Mouse (Mus musculus): ENCODE results near the gene Rpp14. TPM values are rescaled to one million over a fixed set of nuclear protein-coding genes. Genes with fewer than 3 reads are reported as not detected.

The Rpp14 gene
- total RNA-seq (2021) (10 to 100 TPM; 23.1 to 29.7 TPM), polyA plus RNA-seq (2012; rRNA removed) (11.2 and 16.7 TPM in 2 replicates)
- long read RNA-seq, transcript Rpp14-201 (6 exons, 2,401 nt): major isoform, 28 of 30 reads
- long read RNA-seq, partial matches to known transcripts: 0 of 30 reads
- long read RNA-seq, other reads (novel, unspliced or antisense): 2 of 30 reads

DNA sequence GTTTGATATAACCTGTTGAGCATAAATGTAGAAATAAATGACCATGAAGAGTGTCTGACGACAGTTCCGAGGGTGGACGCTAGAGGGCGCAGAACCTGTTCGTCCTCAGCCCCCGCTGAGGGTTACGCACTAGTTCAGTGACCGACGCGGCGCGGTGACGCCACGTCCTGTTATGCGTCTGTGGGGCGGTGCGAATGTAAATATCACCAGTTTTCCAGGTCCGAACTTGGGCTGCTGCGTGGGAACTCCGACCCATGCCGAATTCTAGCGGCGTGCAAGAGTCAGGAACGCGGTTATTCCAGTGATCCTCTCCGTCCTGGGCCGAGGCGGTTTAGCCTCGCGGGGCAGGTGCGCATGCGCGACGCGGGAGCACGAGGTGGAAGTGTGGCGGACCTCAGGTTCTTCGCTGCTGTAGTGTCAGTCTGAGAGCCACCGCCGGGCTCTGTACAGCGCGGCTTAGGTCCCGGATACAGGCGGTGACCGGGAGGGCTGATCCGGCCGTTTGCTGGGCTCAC, at the start of gene Rpp14:
TSS of gene Rpp14 (plus strand) at position 203 of the 515 bp plus-strand sequence.
- Histone ChIP-seq H3K9ac (ENCODE audit: low read depth, low read length) (peak within 1 kb of the TSS; percentile 77), H3K36me3 (ENCODE audit: control insufficient read depth, insufficient read depth, low read length) (no peaks in the 10 kb centered on the region), H3K27me3 (ENCODE audit: control insufficient read depth, insufficient read depth, low read length) (no peaks in the 10 kb centered on the region), H3K4me3 (peak within 1 kb of the TSS; percentile 86), H3K27ac (peak within 1 kb of the TSS; percentile 100), H3K4me1 (ENCODE audit: control insufficient read depth, insufficient read depth, low read length) (peaks cover 2% of the 10 kb centered on the region), H3K79me2 (replicated peaks; ENCODE audit: control insufficient read depth, insufficient read depth, low read length) (no peaks in the 10 kb centered on the region)
- under 1% methylated on average over 47 of the region's 47 CpGs for WGBS
- DNase-seq: peak; percentile 95 to 96
- intact Hi-C loops (cut with DNase I): loop anchor here (1.0 to 5.0 kb wide), 2 partner anchors 15 to 132 kb away; partner anchors contain the start of gene Kctd6
- peak; percentile 99; the same call in 1 of the 2 replicates for TF ChIP-seq CTCF (IDR thresholded peaks at IDR 0.05)
- TF ChIP-seq EP300 (IDR thresholded peaks at IDR 0.05; ENCODE audit: insufficient read depth, low read depth, low read length): peak; percentile 84
- TF ChIP-seq POLR2A (IDR thresholded peaks at IDR 0.05; ENCODE audit: insufficient read depth, low read depth, low read length): peak; percentile 83

DNA sequence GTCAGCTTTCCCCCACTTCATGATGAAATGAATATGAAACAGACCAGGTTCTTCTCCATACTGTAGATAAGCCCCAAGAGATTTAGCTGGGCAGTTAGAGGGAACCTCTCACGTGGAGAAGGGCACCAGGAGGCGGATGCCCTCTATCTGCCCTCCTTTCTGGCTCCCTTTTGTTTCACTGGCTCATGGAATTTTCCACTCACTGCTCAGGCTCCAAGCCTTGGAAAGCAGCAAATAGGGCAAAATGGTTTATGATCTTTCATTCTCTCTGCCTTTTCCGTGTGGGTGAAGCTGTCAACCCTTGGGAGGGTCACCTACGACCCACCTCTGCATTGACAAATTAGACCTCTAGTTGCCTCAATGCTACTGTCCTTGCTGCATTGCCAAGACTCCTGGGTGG, 49.6 kb upstream of the Rpp14 start:
- no peaks in the 10 kb centered on the region; the same call in 1 of the 2 replicates for H3K79me2 ChIP-seq (replicated peaks; ENCODE audit: control insufficient read depth, insufficient read depth, low read length)
- peak overlapping the region; percentile 64 for H3K27ac ChIP-seq
- H3K4me3 ChIP-seq: no peak overlapping the region
- intact Hi-C loops (cut with DNase I): no loop called here
- H3K4me1 ChIP-seq (ENCODE audit: control insufficient read depth, insufficient read depth, low read length): peaks cover 3% of the 10 kb centered on the region; the same call in 1 of the 2 replicates
- peaks cover 2% of the 10 kb centered on the region for H3K36me3 ChIP-seq (ENCODE audit: control insufficient read depth, insufficient read depth, low read length)
- peak in 1 of 2 experiments; percentile 44 for DNase-seq
- no peak overlapping the region for H3K9ac ChIP-seq (ENCODE audit: low read depth, low read length)
- H3K27me3 ChIP-seq (ENCODE audit: control insufficient read depth, insufficient read depth, low read length): no peaks in the 10 kb centered on the region
- TF ChIP-seq POLR2A (IDR thresholded peaks at IDR 0.05; ENCODE audit: insufficient read depth, low read depth, low read length) (no peak), EP300 (IDR thresholded peaks at IDR 0.05; ENCODE audit: insufficient read depth, low read depth, low read length) (no peak), CTCF (IDR thresholded peaks at IDR 0.05) (no peak)
- WGBS: 46% methylated on average over 4 of the region's 4 CpGs

DNA sequence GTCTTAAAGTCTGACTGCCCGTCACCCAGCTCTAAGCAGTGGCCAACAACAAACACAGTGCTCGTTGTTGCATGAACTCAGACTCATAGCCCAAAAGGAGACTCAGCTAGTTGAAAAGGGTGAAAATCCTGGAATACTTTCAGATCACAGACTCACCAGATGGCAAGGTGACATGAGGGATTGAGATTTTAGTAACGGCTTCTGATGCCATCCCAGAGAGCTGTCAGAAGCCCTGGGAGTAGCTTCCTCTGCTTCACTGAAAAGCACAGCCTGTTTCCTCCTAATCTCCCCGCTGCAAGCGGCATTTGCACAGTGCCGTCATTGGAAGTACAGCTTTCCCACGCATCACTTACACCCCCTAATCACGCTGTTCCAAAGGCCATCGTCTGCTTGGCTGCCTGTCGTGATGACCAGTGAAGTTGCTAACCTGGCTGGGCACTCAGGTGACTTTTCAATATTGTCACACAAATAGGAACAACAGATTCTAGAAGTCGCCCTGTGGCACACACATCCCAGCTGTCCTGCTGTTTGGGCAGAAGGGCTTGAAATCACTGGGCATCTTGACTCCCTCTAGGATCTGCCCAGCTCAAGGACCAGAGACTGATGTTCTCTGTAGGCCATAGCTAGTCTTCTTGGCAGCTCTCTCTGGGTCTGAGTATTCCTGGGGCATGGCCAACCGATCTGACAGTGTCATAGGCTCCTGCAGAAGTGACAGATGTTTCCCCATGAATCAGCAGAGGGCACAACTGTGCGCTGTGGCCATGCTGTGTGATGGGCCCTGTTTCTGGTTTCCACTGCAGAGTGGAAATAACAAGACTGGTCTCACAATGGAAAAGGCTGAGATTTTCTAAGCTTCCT, 47.9 kb upstream of the Rpp14 start:
- Histone ChIP-seq H3K27me3 (ENCODE audit: control insufficient read depth, insufficient read depth, low read length) (no peaks in the 10 kb centered on the region), H3K27ac (no peak overlapping the region), H3K4me3 (no peak overlapping the region), H3K4me1 (ENCODE audit: control insufficient read depth, insufficient read depth, low read length) (peaks cover 3% of the 10 kb centered on the region; the same call in 1 of the 2 replicates), H3K79me2 (replicated peaks; ENCODE audit: control insufficient read depth, insufficient read depth, low read length) (no peaks in the 10 kb centered on the region; the same call in 1 of the 2 replicates), H3K9ac (ENCODE audit: low read depth, low read length) (no peak overlapping the region), H3K36me3 (ENCODE audit: control insufficient read depth, insufficient read depth, low read length) (no peaks in the 10 kb centered on the region; the same call in 1 of the 2 replicates)
- TF ChIP-seq CTCF (IDR thresholded peaks at IDR 0.05) (no peak), EP300 (IDR thresholded peaks at IDR 0.05; ENCODE audit: insufficient read depth, low read depth, low read length) (no peak), POLR2A (IDR thresholded peaks at IDR 0.05; ENCODE audit: insufficient read depth, low read depth, low read length) (no peak)
- intact Hi-C loops (cut with DNase I): no loop called here
- WGBS: 59% methylated on average over 13 of the region's 13 CpGs
- DNase-seq: peak in 1 of 2 experiments; percentile 48

DNA sequence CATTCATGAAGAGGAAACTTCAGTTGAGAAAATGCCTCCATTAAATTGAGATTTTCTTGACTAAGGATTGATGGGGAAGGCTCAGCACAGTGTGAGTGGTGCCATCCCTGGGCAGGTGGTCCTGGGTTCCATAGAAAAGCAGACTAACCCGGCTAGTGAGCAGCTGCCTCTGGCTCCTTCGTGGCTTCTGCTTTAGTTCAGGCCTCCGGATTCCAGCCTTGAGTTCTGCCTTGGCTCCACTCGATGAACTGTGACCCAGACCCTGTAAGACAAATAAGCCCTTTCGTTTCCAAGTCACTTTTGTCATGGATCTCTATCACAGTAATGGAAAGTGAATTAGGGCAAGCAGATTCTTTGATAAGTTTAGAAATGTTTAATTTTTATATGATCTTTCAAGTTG, 45.6 kb upstream of the Rpp14 start:
- Histone ChIP-seq H3K79me2 (replicated peaks; ENCODE audit: control insufficient read depth, insufficient read depth, low read length) (no peaks in the 10 kb centered on the region; the same call in 1 of the 2 replicates), H3K27ac (no peak overlapping the region), H3K4me3 (no peak overlapping the region), H3K27me3 (ENCODE audit: control insufficient read depth, insufficient read depth, low read length) (no peaks in the 10 kb centered on the region), H3K36me3 (ENCODE audit: control insufficient read depth, insufficient read depth, low read length) (no peaks in the 10 kb centered on the region; the same call in 1 of the 2 replicates), H3K9ac (ENCODE audit: low read depth, low read length) (no peak overlapping the region), H3K4me1 (ENCODE audit: control insufficient read depth, insufficient read depth, low read length) (peaks cover 4% of the 10 kb centered on the region; the same call in 1 of the 2 replicates)
- TF ChIP-seq POLR2A (IDR thresholded peaks at IDR 0.05; ENCODE audit: insufficient read depth, low read depth, low read length): no peak
- no peak for TF ChIP-seq EP300 (IDR thresholded peaks at IDR 0.05; ENCODE audit: insufficient read depth, low read depth, low read length)
- TF ChIP-seq CTCF (IDR thresholded peaks at IDR 0.05): no peak
- WGBS: 80% methylated on average over 5 of the region's 5 CpGs
- intact Hi-C loops (cut with DNase I): no loop called here
- no peak for DNase-seq

DNA sequence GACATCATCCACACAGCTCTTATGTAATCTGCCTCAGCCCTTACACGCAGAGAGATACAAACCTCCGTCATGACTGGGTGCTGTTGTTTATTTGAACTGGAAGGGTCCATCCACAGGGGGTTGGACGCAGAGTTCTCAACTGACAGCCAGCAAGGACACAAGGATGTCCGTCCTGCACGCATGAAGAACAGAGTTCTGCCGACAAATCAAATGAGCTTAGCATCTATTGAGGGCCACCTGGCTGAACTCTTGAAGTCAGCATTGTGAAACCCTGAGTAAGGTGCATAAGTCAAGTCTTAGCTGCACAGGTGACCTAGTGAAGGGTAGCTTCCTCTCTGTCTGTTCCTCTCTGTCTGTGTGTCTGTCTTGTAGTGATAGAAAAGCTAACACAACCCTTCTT, 44.2 kb upstream of the Rpp14 start:
- Histone ChIP-seq H3K79me2 (replicated peaks; ENCODE audit: control insufficient read depth, insufficient read depth, low read length) (no peaks in the 10 kb centered on the region; the same call in 1 of the 2 replicates), H3K36me3 (ENCODE audit: control insufficient read depth, insufficient read depth, low read length) (no peaks in the 10 kb centered on the region), H3K27me3 (ENCODE audit: control insufficient read depth, insufficient read depth, low read length) (no peaks in the 10 kb centered on the region), H3K27ac (no peak overlapping the region), H3K4me1 (ENCODE audit: control insufficient read depth, insufficient read depth, low read length) (peaks cover 3% of the 10 kb centered on the region; the same call in 1 of the 2 replicates), H3K4me3 (no peak overlapping the region), H3K9ac (ENCODE audit: low read depth, low read length) (no peak overlapping the region)
- no peak for DNase-seq
- TF ChIP-seq POLR2A (IDR thresholded peaks at IDR 0.05; ENCODE audit: insufficient read depth, low read depth, low read length) (no peak), CTCF (IDR thresholded peaks at IDR 0.05) (no peak)
- intact Hi-C loops (cut with DNase I): no loop called here
- 93% methylated on average over 6 of the region's 6 CpGs for WGBS
